Mouse (Mus musculus) mouse embryonic stem cell (cell line): ENCODE results near the gene Dnah7a.
"Not testable (repeated sequence)": the region's sequence is repeated elsewhere in the genome, so short reads cannot be mapped to it uniquely, and the experiment has no call there.

Experiments used
- in situ Hi-C, 2 experiments: fragments of 300-500 bp; cut with MboI; formaldehyde crosslinking; loops; 1 replicate in 1 of 2; 3 replicates in 1 of 2; pipeline ENCODE4 v1.14.3; 2019 to 2020; ENCODE audit warnings: low sequenced_read_pairs in 2 of 2, low pct_unique_long_range_greater_than_20kb in 1 of 2, mixed read lengths in 1 of 2; ENCODE audit not compliant: unreplicated experiment in 1 of 2

Dnah7a gene

DNA sequence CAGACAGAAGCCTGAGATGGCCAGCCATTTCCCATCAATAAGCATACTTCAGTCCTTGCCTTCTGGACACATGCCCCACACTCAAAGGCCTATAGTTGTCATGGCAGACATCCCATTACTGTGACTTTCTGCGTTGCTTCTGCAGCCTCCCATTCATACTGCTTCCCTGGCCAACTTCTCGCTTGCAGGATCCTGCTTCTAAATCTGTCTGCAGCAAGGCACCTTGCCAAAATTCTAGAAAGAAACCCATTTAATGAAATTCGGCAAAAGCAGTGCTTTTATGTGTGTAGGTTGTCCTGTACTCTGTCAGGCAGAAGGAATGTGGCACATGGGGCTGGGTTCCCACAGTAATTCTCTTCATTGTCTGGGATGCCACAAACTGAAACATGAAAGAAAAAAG is 6.8 kb upstream of the Dnah7a start:
- in situ Hi-C loops, result loop anchor here in 1 of 2 experiments (25.0 kb wide), 1 partner anchor 649 kb away; no protein-coding TSS in a partner anchor

DNA sequence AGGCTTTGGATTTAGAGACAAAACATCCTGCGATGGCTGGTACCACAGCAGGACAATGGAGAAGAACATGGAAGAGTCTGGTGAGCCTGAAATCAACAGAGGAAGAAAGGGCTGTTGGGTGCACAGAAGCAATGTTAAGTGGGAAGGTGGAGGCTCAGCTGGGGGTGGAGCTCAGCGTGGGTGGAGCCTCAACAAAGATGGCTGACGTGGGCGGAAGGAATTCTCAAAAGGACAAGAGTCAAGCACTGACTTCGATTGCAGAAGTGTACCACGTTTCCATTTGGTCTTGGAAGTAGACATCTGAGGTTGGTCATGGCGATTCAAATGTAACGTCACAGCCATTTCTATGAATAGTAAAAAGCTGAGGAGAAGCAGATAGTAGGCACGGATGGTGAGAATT is 4.5 kb upstream of the Dnah7a start:
- in situ Hi-C loops, result loop anchor here in 1 of 2 experiments (25.0 kb wide), 1 partner anchor 651 kb away; no protein-coding TSS in a partner anchor

DNA sequence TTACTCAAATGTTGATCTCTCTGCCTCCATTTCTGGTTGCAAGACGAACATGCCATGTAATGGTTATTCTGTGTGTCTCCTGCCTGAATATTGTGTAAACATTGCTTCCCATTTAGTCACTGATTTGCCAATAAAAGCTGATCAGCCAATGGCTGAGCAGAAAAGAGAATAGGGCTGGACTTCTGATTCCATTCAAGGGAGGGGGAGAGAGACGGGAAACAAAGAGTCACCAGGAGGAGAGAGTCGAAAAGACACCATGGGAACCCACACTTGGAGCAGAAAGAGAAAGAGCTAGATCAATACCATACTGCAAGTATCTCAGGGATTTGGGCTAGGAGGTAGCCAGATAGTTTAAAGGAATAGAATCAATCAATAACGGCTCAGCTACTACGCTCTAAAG is 3.0 kb upstream of the Dnah7a start:
- in situ Hi-C loops, result loop anchor here in 1 of 2 experiments (25.0 kb wide), 1 partner anchor 653 kb away; no protein-coding TSS in a partner anchor

DNA sequence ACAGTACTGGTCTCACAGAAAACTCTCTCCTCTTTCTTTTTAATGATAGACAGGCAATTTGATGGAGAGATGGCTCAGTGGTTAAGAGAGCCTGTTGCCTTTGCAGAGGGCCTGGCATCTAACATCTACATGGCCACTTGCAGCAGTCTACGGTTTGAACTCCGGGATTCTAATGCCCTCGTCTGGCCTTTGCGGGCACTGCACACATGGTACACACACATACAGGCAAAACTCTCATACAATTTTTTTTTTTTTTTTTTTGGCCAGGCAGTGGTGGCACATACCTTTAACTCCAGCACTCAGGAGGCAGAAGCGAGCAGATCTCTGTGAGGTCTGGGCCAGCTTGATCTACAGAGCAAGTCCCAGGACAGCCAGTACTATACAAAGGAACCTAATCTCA is 2.4 kb downstream of the Dnah7a start:
- in situ Hi-C loops, result loop anchor here in 1 of 2 experiments (25.0 kb wide), 1 partner anchor 658 kb away; no protein-coding TSS in a partner anchor

DNA sequence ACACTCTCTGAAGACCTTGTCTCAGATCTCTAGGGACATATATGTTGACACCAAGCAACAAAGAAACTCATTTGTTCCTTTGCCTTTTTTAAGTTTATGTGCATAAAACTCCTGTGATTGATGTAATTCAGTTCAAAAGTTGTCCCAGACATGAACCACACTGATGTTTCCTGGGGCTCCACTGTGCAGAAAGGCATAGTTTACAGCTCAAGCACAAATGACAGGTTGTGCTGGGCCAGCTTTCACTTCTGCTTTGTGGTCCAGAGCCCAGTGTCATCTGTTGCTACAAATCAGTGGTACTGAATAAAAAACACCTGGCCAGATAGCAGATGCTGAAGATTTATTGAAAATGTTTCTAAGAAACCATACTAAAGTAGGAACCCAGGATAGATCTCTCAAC is 42.3 kb downstream of the Dnah7a start:
- in situ Hi-C loops, result loop anchor here in 1 of 2 experiments (25.0 kb wide), 1 partner anchor 602 kb away; the partner anchor contains the start of gene Mstn

DNA sequence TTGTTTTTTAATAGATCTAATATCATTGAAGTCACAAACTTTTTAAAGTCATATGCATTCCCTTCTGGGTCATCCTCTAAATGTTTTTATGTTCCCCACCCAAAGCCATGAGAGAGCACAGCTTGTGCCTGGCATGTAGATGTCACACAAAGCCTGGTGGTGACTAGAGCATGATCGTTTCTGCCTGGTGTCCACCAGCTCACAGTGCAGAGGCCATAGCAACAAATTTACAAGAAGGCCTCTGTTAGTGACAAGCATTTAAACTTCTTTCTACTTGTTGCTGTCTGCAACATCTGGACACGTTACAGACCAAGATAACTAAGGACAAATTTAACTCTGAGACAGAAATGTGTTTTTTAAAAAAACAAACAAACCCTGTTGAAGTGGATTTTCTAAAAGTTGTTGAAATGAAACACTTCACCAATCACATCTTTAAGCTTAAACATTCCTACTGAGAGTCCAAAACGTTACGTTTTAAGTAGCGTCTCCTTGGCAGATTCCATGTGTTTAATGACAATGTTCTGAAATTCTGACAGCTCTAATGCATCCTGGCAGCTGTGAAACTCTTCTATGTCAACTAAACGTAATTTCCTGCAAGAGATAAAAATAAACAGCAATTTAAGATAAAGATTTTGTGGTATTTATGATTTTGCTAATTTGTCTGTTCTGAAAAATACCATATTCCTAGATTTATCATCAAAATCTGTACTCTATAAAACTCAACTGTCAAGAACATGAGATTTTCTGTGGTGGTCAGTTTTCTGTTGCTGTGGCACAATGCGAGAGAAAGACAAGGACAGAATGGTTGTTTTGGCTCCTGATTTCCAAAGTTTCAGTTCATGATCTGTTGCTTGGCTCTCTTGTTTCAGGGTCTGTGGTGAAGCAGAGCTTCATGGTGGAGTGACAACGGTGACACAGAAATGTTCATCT is 66.5 kb downstream of the Dnah7a start:
- in situ Hi-C loops, result no loop called here

DNA sequence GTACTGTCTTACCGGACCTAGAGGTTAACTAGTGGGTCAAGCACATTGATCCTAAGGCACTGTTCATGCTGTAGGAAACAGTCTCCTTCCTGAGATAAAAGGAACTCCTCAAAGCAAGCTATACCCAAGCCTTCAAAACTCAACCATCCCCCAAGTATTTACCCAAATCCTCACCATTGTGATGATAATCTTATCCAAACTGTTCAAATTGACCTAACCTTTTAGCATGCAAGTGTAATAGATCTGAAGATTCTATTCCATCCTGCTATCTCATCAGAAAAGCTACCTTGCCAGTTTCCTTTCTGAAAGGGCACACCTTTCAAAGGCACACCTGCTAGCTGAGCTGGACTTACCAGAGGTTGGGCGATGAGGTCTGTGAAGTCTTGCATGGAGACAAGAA is 70.9 kb downstream of the Dnah7a start:
- in situ Hi-C loops, result not testable (repeated sequence)

DNA sequence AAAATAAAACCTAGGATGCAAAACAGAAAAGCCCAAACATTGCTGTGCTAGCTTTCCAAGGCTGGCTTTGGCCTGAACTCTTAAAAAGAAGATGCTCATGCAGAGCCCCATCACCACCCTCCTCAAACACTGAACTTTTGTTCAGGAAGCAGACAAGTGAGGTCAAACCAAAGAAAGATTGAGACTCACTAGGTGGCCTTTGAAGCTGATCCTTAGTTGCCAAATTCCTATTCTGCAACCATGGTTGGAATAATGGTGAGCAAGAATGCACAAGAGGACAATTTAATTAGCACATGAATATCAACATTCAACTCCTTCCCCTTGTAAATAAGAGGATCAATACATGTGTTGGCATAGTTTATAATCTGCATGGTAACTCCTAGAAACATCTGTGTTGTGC is 74.5 kb downstream of the Dnah7a start:
- in situ Hi-C loops, result not testable (repeated sequence)

DNA sequence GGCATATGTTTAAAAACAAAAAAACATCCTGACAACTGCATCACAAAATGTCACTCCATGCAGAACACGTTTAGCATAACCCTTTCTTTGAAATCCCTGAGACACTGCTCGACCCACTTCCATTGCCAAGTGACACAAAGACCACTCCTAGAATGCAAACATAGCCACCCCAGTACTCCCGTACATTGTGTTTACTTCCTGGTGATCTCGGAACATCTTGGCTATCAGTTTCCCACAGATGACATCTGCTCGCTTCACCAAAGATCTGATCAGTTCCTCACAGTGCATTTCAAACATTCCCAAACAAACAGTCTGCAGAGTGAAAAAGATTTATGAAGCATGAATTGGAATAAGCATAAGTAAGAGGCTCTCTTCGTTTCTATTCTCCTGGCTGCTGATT is 76.6 kb downstream of the Dnah7a start:
- in situ Hi-C loops, result no loop called here

DNA sequence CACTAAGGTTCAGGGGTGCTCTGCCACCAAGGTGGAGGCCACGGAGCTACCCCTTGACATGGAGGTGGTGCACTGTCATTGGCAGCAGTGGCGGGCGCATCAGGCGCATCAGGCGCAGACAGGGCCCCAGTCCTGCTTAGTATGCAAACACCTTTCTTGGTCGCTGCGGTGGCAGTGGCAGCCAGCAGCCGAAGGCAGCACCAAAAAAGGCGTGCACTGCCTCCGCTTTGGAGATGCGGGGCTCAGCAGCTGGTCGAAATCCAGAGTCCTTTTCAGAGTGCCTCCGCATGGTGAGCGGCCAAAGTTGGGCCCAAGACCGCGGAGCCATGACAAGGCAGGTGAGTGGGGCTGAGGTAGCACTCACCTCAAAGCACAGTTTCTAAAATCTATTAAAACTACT is 93.1 kb downstream of the Dnah7a start:
- in situ Hi-C loops, result no loop called here

DNA sequence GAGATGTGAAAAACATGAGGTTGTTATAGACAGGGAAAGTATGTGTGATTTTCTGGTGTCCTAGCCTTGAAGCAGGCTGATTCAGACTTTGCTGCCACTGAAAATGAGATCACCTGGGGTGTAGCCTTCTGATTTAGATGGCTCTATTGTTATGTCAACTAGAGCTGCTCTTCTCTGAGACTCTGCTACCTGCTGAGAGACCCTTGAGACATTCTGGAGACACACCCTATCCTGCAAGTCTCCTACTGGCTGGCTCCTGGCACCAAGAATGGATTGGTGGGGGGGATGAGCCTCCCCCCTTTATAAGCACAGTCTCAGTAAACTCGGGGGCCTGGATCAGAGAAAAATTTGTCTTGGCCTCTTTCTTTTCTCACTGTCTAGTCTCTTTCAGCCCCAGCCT is 125.3 kb downstream of the Dnah7a start:
- in situ Hi-C loops, result not testable (repeated sequence)

DNA sequence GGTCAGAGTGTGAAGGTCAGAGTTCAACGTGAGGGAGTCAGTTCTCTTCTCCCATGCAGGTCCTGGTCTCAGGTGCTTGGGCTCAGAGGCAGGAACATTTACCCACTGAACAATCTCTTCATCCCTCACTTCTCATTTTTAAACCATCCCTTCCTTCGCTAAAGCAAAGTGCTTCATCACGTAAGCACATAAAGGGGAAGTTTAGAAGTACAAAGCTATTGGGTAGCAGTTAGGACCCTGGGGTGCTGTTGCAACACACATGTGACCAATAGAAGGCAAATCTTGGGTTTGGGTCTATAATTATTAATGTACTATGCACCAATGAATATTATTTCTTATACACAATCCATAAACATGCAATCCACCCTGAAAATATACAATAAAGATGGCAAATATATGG is 148.7 kb downstream of the Dnah7a start:
- in situ Hi-C loops, result not testable (repeated sequence)

DNA sequence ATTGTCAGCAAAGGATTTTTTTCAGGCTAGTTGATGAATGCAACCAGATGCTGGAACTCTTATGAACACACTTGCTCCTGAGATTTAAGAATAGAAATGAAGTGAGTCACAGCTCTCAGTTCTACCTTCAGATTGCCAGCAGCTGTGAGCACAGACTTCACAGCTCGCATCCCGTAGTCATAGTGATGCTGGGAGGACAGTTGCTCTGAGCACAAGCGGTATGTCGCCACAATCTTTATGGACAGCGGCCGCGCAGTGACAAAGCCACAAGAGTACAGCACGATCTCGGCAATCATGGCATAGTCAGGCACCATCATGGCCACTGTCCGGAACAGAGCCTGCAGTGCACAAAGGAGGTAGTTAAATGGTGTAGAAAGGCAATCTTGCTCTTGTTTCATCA is 159.6 kb downstream of the Dnah7a start:
- in situ Hi-C loops, result not testable (repeated sequence)

DNA sequence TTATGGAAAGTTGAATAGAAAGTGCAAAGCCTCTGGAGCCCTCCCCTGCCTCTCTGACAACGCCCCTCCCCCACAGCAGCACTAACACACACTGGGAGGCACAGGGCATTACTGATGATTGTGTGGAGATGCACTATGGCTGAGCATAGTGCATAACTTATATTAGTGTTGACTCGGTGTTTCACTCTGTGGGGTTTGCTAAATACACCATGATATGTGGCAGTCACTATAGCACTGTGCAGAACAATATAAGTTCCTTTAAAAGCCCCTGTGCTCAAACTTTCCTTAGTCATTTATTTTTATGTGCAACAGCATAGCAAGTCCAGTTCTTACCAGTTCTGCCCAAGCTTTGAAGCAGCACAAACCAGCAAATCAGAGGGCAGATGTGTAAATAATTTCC is 168.2 kb downstream of the Dnah7a start:
- in situ Hi-C loops, result not testable (repeated sequence)

DNA sequence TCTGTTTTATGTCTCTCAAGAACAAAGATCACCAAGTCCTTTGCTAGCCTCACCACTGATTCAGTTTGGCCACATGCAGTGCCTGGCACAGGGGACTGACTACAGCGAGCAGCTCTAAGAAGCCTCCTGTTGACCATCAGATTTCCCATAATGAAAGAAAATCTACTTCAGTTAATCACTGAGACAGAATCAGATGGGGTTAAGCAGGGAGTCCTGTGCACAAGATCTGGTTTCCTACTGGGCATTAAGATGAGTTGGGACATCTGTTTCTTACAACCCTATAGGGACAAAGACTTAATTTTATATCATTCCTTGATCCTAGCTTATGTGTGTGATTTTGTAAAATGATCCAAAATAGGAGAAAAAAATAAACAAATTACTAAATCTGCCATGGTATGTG is 171.8 kb downstream of the Dnah7a start:
- in situ Hi-C loops, result not testable (repeated sequence)

DNA sequence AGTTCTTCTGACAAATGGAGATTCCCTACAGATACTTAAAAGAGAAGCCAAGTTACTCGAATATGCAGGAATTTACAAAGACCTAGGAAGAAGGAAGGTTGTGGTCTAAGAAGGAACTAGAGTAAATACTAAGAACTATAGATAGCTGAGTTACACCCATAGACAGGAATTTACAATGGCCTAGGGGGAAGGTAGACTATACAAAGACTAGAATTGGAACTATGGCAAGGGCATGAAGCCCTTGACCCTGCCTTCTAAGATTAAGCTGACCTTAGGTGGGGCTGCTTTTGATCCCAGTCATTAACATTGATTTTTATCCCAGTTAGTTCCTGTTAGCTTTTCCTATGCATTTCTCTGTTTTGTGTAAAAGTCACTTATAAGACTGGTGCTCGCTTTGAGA is 180.6 kb downstream of the Dnah7a start:
- in situ Hi-C loops, result not testable (repeated sequence)

DNA sequence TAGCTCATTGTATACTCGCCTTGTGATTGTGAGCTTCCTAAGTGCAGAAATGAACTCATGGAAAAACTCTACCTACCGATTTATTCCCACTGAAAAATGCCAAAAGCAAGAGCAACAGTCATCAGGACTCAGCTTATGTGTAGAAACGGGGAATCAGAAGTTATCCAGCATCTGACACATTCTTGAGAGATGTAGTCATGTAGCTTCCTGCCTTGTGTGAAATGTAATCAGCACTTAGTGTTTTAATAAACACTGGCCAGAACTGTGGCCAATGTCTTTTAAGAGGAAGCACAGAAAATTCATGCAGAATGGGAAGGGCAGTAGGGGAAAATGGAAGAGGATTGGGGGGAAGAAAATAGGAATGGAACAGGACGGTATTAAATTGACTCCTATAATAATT is 232.9 kb downstream of the Dnah7a start:
- in situ Hi-C loops, result no loop called here

DNA sequence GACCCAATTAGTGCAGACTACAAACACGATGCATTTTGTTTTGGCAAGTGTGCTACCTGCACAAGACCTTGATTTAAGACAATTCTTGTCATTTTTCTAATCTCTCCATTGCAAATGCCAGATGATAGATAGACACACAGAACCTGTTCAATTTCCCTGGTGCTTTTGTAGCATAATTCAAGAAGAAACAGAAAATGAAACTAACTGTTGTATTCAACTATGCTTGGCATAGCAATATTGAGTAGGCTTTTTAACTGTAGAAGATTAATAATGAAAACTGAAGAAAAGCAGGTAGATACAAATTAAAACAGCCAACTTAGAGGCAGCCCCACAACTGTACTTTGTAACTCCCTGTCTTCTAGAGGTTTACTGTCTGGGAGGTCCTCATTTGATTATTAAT is 234.5 kb downstream of the Dnah7a start:
- in situ Hi-C loops, result not testable (repeated sequence)

DNA sequence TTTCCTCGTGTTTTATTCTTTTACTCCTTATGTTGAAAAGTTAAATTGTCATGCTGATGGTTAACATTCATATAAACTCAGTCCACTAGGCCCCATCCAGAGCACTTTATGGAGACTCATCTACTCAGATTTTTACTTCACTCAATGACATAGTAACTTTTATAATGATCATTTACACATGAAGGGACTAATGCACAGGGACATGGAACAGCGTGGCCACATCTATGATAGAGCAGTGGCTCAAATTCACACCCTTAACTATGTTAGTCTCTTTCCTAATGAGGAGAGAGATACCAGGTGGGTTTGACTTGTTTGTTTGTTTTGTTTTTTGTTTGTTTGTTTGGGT is 239.3 kb downstream of the Dnah7a start:
- in situ Hi-C loops, result no loop called here
